Mouse (Mus musculus) adipocyte (in vitro differentiated cells): ENCODE data around the gene Usb1.
"Not testable (repeated sequence)": the region's sequence is repeated elsewhere in the genome, so short reads cannot be mapped to it uniquely, and the experiment has no call there.

Source experiments
- DNase-seq: peaks from one replicate; pipeline ENCODE4 v3.0.0-alpha.2; 2016; ENCODE audit warnings: low spot score

The Usb1 gene

DNA sequence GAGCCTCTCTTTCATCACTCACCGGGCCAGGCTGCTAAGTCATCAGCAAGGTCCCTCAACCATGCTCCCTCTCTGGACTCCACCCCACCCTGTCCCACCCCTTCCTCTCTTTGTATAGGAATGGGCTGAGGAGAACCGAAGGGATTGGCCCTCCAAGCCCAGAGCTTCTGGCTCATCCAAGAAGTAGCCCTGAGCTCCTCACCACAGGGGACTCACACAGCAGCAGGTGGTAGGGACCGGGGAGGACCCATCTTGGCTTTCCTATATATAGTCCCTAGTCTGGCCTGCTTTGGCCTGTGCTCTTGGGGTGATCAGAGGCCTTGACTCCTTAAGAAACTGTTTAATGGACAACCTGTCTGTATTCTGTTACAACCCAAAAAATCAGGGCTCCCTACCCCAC is 42.3 kb downstream of the Usb1 start:
- DNase-seq: no peak

DNA sequence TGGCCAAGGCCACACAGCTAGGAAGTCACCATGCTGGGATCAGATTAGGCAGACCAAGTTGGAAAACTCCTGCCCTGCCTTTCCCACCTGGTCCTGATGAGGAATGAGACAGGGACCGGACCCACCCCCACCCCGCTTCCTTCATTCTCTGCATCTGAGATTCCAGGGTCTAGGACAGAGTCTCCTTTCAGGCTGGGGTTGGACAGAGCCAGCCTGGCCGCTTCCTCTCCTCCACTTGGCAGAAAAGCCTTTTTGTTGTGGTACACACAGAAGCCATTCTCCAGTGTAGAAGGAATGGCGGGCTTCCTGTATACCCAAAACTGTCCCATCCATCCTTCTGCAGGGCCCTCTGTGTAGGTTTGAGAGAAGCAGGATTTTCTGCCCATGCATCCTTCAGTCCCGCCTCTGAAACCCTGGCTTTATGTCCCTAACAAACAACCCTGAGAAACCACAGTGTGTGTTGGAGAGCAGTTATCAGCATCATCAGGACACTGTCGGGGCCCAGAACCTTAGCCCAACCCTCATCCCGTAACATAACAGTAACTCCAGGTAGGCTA is 43.4 kb downstream of the Usb1 start:
- DNase-seq: no peak

DNA sequence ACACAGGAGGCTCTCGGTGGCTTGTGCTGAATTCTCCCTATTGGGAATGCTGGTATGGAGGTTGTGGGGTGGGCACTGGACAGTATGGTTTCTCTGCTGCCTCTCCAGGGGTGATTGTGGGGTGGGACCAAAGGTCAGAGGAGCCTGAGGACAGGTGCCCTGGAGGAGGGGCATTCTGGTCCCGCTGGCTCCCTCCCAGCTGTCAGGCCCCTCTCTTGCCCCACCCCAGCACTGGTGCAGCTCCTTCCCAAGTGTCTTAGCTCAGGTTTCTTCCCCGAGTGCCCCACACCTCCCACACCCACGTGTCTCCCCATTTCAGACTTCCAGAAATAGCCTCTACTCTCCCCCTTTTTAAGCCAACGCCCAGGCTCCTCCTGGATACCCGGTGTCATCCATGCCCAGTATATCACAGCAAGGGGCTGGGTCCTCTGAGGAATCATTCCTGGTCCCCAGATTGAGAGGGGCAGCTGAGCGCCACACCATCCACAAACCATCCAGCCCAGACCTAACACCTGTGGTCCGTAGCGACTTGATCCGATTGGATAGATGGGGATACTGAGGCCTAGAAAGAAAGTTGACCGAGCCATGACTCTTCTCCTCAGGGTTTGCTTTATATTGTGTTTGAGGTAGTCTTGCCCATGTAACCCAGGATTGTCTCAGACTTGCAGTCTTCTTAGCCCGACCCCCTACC is 44.4 kb downstream of the Usb1 start:
- DNase-seq: no peak

DNA sequence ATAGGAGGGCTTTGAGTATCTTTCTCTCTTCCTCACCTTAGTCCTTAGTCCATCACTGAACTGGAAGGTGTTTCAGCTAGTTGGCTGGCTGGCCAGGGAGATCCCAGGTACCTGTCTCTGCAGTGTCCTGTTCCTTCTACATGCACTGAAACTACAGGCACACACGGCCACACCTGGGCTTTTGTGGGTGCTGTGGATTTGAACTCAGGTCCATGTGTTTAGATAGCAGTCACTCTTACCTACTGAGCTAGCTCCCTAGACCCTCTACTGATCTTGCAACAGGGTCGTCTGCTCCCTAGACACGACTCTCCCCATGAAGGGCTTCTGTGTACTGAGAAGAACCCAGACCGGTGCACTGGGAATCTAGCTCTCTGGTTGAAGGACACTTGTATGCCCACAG is 45.0 kb downstream of the Usb1 start:
- no peak for DNase-seq

DNA sequence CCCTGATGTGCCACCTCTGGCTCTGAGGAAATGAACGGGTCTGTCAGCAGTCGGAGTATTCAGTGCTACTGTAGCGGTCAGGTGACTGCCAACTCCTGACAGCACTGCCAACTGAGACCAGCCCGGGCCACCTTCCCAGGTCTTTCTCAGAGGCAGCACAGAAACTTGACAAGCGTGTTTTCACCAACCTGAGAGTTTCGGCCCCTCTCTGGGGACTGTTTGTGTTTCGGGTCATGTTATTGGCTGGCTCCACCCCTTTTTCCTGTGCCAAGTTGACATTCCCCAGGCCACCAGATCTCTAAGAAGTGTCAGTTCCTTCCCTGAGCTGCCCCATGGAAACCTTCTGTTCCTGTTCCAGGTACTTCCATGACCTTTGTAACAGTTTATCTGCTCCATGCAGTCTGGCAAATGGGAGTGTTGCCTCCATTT is 45.8 kb downstream of the Usb1 start:
- DNase-seq: no peak

- DNase-seq: not testable (repeated sequence)
Measured at GRCm38 (mm10) chr8:95378928-95379327, 46.8 kb downstream of the Usb1 start.

DNA sequence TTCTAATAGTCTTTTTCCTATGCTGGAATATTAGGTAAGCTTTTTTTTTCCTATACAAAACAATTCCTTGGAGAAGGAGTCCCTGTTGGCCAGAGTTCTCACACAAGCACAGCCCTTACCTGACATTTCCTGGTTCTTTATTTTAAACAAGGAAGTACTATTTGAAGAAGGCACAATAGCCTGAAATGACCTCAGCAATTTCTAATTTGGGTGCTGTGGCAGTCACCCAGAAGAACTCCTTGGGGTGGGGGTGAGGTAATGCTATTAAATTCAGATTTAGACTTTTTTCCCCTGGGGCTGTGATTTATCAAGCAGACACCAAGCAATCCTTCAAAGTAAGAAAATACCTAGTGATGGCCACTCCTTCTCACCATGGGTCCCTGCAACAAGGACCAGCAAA is 48.9 kb downstream of the Usb1 start:
- no peak for DNase-seq

DNA sequence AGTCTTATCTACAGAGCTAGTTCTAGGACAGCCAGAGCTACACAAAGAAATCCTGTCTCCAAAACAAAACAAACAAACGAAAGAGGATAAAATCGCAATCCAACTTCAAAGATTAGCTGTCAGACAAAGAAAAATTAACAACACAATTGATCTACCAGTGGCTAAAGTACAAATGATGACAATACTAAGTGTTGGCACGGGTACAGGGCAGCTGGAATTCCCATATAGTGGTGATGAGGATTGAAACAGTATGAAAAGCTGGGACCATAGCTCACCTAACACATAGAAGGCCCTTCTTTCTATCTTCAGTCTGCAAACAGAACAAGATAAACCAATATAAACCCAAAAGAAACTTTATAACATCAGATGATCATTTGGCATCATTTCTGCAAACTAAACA is 49.5 kb downstream of the Usb1 start:
- no peak for DNase-seq

- no peak for DNase-seq
Measured at GRCm38 (mm10) chr8:95384501-95384900, 52.4 kb downstream of the Usb1 start.

DNA sequence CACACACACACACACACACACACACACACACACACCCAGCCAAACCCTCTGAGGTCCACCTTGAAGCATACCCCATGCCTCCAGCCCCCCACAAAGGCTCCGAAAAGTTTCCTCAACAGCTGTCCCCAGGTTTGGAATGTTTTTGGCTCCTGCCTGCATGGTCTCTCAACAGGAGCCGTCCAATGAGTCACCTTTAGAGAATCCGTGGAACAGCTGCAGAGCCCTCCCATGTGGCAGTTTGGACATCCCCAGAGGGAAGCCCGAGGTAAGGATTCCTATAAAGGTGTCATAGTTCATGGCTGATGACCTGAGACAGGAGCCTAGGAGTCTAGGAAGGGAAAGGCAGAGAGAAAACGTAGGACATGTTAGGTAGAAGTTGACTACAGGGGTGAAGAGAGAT is 54.0 kb downstream of the Usb1 start:
- no peak for DNase-seq

- DNase-seq: no peak
Measured at GRCm38 (mm10) chr8:95387221-95387620, 55.1 kb downstream of the Usb1 start.

DNA sequence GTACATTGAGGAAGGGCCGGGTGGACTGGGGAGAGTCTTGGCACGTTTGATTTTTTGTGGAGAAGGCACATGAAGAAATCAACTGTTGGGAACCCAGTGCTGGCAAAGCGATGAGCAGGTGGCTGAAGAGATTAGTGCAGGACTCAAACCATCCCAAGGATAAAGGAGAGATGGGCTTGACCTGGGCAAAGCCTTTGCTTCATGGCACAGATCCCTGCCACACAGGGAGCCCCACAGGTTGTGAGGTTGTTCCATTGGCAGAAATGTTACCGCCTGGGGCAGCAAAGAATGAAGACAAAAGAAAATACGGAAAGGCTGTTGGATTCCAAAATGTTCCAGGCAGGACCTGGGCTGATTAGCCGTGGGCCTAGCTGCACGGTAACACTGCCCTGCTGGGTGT is 55.9 kb downstream of the Usb1 start:
- DNase-seq: no peak

DNA sequence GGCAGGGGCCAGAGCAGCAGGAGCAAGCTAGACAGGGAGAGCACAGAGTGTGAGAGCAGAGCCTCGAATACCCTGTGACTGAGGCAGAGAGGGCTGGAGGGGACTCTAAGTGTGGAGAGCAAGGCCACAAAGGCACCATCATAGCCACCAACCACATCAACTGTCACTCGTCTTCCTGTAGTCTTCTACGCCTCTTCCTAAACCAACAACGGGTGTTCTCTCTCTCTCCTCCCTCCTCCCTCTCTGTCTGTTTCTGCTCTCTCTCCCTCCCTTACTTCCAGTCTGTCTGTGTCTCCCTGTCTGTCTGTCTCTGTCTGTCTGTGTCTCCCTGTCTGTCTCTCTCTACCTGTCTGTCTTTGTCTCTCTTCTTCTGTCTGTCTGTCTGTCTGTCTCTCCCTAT is 58.2 kb downstream of the Usb1 start:
- DNase-seq: no peak

- no peak for DNase-seq
Measured at GRCm38 (mm10) chr8:95391101-95391500, 59.0 kb downstream of the Usb1 start.

- no peak for DNase-seq
Measured at GRCm38 (mm10) chr8:95392604-95393003, 60.5 kb downstream of the Usb1 start.

DNA sequence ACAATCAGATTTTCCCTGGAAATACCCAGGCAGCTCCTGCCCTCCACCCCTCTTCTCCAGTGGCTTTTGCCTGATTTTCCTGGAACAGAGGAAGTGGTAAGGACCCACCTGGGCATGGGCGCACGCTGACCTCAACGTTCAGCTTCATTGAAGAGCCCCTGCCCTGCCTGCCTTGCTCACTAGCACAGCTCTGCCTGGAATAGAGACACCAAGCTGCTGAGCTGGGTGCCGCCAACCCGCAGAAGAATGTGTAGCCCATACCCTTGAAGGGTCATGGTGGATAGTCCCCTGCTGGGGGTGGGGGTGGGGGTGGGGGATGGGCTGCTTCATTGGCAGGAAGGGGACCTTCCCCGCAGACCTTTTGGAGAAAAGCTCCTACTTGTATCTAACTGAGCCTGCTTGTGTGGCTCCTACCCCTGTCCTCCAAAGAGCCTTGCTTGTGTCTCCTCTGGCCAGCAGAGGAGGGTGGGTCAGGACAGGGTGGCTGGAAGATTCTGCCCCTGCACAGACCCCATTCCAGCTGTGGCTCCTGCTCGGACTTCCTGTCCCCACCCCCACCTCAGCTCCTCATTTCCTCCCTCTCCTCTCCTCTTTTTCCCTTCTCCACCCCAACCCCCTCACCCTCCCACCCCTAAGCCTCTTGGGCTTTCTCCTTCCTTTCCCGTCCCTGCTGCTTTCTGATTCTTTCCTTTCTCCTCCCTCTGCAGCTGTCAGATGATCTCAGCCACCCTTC is 63.3 kb downstream of the Usb1 start:
- no peak for DNase-seq

GRCm38 (mm10) chr8:95396752-95397151 is 64.7 kb downstream of the Usb1 start:
- DNase-seq: no peak
